Mouse (Mus musculus) cerebellum, adult 18-20 months (tissue): ENCODE measurements at regions not wholly inside any gene's neighbourhood (a gene's known extent, or its start where the extent isn't known, plus 50 kb on each side); places are given as distances from the start of the nearest gene placed in this dataset.

Experiments
- DNase-seq, 2 experiments: peaks; one replicate each; pipeline ENCODE4 v3.0.0; 2021

- no peak for DNase-seq
These were observed 56.3 kb upstream of the Med13l start for GRCm38 (mm10) chr5:118504170-118504569.

DNA sequence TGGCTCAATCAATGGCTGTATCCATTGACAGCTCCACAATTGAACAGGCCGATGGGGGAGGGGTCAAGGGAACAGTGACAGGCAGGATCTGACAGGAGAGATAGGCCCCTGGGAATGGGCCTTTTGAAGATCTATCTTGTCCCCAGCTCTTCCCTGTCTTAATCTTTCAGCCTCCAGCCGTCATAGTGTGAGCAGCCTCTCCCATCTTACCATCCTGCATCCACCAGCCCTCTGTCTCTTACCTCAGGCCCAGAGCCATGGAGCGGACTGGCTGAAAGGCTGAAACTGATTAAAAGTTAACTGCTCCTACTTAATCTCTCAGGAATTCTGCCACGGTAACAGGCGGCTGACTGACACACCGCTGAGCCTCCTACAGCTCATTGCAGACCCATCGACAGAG is 55.6 kb upstream of the Med13l start:
- no peak for DNase-seq

- no peak for DNase-seq
These were observed 50.6 kb upstream of the Med13l start for GRCm38 (mm10) chr5:118509871-118510270.
